Mouse (Mus musculus) urinary bladder, postnatal 36 days (tissue): ENCODE results near the gene Tmem232.
"Not testable (repeated sequence)": the region's sequence is repeated elsewhere in the genome, so short reads cannot be mapped to it uniquely, and the experiment has no call there.

Experiments
- DNase-seq, 2 experiments: peaks; one replicate each; pipeline ENCODE4 v3.0.0; 2022; ENCODE audit warnings: low spot score in 2 of 2, mixed read lengths in 1 of 2

The Tmem232 gene

DNA sequence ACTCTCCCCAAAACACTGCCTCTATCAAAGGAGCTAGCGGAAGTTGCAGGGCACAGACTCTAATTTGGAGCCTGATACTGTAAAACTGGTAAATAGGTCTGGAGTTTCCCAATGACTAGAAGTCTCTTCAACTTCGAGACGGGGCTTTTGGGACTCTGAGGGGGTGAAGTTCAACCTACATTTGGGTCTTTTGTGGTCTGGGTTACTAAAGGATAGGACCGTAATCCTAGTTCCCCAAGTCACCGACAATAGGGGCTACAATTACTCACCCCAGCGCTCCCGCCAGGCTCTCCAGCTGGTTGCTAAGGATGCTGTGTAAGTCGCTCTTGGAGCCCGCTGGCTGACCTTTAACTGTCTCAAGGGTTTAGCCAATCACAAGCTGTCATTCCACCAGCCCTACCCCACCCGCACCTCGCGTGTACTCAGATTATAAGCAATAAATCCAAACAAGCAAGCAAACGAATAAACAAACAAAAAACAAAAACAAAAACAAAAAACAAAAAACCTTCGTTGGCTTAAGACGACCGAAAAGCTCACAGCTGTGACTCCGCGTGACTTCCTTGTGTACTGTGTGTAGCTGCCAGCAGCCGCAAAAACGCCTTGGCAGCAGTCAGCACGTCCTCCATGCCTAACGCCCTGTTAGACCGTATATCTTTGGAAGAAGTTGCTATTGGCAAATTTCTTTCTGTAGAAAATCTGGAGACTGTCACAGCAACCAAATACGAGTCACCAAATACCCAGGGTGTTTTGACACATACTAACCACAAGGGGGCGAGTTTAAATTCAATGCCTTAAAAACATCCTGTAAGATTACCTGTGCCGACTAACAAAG is at the start of gene Tmem232:
Gene Tmem232, minus strand, starts transcription at position 342 of the 832 bp plus-strand sequence.
- peak; percentile 15 to 20 for DNase-seq

DNA sequence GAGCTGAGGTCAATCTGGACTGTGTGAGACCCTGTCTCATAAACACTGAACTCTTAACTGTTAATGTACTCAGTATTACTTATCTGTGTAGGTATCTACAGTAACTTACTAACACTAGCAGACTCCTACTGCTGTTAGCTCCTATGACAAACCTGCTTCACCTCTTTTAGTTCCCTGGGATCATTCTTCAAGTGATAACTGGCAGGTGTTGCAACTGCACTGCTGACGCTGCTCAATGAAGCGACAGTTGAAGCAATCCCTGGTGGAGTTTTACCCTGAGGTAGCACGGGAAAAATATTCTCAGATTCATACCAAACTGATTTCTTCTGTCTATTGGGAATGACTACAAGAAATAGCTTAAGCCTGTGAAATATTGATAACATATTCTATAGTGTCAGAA is 46.3 kb upstream of the Tmem232 start:
- DNase-seq = no peak

DNA sequence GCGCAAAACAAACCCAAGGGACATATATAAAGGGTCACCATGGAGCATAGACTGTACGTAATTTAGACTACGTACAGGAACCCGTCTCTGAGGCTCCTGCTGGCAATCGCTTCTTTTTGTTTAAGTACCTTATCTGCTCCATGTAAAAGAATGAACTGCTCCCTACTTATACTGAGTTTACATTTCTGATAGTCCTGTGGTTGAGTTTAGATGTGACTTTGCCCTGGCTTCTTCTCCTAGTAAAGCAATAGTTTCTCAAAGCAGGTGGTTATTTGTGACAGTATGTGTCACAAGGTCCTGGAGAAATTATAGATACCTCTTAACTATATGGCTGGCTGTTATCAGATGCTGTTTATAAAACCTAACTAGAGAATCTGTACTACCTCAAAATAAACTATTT is 40.9 kb upstream of the Tmem232 start:
- no peak for DNase-seq

DNA sequence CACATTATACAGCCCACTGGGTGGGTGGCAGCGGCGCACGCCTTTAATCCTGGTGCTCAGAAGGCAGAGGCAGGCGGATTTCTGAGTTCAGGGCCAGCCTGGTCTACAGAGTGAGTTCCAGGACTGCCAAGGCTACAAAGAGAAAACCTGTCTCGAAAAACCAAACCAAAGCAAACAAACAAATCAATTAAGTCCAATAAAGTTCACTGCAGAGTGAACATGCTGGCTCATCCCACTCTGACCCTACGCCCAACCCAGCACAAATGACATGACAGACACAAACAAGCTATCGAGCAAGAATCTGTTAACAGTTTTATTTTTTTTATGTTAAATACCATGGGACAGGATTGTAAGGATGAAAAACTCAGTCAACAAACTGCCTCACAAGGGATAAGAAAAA is 39.2 kb upstream of the Tmem232 start:
- no peak for DNase-seq

DNA sequence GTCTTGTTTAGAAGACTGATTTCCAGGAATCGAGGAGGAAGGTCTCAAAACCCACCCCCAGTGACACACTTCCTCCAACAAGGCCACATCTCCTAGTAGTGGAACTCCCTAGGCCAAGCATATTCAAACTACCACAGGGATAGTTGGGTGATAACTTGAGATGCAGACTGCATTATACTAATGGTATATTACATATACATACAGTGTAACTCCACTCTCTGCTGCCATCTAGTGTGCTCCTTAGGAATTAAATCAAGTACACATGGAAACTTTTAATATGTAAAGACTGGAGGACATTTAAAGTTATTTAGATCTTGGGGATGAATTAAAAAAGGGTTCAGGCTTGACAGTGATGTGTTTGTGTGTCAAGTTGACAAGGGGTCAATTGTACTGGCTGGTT is 34.8 kb upstream of the Tmem232 start:
- DNase-seq = no peak

DNA sequence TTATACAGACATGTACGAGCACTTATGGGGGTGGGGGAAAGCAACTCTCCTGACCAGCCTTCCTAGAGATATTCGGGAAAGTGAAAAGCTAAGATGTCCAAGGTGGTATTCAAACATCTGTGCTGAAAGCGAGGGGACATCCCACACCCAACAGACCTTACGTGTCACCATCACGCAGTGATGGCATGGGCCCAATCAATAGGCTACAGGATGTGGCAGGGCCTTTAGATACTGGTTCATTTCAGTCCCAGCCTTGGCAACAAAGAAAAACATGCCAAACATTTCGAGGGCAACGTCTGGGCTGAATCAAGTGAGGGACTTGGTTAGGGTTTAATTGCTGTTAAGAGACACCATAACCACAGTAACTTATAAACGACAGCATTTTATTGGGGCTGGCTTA is 34.3 kb upstream of the Tmem232 start:
- DNase-seq = no peak

DNA sequence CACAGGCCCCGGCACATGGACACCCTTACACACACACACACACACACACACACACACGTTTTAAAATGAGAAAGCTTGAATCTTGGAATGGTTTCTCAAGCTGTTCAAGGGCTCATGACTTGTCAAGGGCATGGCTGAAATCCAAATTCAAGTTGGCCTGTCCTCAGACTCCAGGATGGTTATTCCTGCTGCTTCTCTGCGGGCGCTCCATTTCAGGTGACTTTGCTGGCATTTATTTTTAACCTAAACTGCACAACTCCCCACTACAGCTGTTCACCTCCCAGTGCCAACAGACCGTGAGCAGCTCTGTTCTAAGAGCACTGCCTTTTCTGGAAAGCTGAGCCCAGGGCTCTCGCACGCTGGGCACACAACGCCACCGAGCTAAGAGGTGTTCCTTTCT is 31.3 kb upstream of the Tmem232 start:
- DNase-seq = no peak

DNA sequence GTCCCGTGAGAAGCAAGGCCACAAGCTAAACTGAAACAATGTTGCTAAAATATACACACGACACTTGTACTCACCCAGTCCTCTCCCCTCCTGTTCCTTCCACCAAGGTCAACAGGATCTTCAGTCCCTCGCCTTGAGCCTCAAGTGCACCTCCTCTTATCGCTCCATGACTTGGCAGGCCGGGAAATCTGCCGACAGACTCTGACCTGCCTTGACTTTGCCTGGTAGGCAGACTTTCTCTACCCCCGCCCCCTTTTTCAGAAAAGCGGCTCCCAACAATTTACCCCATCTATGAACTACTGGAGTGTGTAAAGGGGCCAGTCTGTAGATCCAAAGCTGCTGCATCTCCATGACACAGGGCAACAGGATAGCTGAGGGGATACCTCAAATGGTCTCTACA is 30.9 kb upstream of the Tmem232 start:
- no peak for DNase-seq

DNA sequence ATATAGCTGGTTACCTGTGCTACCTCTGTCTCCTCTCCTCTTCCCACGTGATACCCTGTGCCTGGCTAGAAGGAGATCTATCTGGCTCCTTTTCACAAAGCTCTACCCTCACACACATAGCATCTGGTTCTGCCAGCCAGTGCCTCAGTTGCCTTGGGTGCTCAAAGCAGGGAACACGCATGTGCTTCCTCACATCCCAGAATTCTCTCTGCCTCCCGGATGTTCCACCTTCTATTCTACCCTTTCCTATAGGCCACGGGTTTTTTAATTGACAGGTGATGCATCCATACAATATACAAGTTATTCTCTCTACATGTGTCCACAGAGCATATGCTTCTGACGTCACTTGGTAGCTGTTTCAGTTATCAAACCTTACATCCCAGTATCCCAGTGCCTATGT is 23.6 kb upstream of the Tmem232 start:
- DNase-seq = no peak

DNA sequence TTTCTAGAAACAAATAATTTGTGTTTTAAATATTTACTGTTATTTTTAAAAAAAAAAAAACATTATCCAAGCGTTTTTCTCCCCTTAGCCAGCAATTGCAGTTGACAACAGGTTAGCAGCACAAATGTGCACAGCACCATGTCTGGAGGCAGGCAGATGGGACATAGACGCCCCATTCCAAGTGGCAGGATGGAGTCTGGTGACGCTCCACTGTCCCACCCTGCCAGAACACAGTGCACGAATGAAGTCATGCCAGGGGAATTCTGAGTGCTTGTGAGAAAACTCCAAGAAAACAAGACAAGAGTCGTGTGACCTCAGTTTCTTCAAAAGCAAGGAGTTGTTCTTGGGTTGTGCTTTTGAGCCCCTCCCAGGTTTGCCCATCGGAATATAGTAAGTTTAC is 22.8 kb upstream of the Tmem232 start:
- no peak for DNase-seq

DNA sequence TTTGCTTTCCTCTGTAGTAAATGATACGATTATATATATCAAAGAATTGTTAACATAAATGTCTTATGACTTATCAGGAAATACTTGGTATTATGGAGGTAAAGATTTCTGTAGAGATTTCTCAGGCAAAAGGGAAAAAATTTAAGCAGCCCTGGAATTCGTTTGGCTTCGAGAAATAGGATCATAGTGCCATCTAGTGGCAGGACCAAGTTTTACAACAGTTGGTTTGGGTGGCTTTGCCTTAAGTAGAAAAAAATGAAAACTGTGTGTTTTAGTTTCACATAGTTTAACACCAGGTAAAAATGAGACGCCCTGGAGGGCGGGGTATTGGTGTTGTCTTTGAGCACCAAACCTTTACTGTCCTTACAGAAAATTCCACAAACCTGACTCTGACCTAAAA is 22.2 kb upstream of the Tmem232 start:
- peak; percentile 22 to 35 for DNase-seq

DNA sequence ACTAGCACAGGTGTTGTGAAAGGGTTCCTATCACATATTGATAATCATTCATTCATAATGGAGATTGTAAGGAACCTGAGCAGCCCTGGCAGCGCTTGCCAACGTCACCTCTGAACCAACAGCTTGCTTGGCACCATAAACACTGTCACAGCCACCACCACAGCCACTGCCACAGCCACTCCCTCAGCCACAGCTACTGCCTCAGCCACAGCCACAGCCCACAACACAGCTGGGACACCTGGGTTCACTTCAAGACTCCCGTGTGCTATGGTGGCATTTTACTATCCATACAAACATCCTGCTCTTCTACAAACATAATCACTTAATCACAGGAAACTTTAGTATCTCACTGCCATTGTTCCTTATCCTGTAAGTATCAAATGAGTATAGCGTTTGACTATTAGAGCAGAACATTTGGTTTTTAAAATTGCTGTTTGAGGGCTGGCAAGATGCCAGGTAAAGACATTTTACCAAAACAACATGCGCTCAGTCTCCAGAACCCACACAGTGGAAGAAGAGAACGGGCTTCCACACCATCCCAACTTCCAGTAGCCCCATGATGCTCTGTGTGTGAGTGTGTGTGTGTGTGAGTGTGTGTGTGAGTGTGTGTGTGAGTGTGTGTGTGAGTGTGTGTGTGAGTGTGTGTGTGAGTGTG is 20.9 kb upstream of the Tmem232 start:
- no peak for DNase-seq

DNA sequence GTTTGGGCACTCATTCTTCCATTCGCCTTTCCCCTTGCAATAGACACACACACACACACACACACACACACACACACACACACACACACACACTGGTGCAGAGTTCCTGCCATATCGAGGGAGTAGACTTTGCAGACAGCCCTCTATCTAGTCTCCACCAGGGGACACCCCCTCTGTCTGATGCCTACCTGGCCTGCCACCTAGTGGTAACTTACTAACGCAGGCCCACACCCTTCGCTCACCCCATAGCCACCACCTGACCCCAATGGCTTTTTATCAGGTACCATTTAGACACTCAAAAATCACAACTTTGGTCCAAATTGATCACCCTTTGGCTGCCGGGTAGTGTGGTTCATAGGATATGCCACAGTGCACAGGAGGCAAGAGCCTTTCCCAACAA is 18.7 kb upstream of the Tmem232 start:
- no peak for DNase-seq

DNA sequence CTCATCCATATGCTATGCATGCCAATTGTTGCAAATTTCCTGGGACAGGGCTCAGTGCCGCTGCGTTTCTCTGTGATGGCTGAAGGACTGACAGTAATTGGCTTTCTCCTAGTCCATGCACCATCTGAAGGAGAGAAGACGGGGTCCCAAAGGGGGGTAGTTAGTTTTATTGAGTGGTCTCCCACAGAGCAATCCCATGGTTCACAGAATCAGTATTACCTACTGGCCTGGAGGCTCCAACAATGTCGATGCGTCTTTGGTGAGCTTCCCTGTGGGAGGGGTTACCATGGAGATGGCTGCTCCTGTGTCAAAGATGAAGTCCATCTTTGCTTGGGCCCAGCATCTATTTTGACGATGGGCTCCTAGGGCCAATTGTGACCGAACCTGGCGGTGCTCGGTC is 18.2 kb upstream of the Tmem232 start:
- DNase-seq = no peak

DNA sequence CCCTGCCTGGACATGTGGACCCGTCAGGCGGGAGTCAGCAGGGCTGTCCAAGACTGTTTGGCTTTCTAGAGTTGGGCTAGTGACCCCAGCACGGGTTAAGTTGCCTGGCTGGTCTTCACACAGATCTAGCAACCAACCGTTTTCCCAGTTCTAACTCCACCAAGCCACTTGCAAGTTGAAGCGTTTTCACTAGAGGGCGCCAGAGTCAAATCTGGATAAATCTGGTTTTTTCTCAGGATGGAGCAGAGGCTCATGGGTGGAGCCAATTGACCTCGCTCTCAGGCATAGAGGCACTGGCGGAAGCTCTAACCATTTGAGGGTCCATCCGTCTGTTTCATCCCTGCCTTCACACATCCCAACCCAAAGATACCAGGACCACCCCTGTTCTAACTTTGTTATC is 17.6 kb upstream of the Tmem232 start:
- peak; percentile 38 to 45 for DNase-seq

DNA sequence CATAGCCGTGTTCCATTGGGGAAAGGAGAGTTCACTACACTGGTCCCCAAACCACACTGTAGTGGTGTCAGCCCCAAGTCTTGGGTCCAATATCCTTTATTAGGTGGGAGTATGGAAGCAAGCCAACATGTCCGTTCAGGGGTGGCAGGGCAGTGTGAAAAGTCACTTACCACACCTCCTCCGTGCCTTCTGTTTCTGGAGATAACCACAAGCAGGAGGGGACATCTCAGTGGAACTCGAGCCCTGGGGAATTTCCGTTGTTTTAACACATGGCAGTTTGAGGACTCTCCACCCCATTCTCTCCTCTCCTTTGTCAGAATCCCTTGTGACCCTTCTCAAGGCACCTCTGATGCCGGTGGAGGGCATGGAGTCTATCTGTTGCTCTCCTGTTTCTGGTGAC is 16.6 kb upstream of the Tmem232 start:
- no peak for DNase-seq

DNA sequence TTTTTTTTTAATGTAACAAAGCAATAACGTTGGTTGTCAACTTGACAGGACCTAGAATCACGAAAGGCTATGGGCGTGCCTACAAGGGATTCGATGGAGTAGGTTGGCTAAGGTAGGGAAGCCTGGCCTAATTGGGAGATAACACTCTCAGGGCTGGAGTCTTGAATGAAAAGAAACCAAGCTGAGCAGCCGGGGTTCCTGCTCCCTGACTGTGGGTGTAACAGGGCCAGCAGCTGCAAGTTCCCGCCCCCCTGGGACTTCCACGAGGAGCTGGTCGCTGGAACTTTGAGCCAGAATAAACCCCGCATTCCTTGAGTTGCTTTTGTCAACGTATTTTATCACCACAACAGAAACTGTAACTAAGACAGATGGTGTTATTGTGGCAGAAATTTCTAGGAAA is 16.2 kb upstream of the Tmem232 start:
- DNase-seq = no peak

DNA sequence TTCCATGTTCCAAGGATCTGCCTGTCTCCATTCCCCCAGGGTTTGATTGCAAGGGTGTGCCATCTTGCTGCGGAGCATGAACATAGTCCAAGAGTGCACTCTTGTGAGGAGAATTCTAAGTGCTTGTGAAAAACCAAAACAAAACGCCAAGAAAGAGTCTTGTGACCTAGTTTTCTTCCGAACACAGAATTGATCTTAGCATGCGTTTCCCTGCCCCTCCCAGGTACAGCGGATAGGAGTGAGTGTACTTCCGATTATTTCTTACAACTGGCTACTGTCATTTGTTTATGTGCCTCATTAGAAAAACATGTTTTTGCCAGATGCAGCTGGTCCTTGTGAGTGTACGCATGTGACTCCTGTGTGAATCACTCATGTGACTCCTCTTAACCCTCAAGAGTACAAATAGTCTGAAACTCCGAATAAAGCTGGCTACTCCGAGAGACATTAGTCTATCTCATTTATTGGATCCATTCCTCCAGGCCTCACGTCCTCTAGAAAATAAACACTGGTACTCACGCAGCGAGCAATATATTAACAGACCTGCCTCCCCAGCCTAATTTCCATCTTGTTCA is 11.9 kb upstream of the Tmem232 start:
- no peak for DNase-seq

DNA sequence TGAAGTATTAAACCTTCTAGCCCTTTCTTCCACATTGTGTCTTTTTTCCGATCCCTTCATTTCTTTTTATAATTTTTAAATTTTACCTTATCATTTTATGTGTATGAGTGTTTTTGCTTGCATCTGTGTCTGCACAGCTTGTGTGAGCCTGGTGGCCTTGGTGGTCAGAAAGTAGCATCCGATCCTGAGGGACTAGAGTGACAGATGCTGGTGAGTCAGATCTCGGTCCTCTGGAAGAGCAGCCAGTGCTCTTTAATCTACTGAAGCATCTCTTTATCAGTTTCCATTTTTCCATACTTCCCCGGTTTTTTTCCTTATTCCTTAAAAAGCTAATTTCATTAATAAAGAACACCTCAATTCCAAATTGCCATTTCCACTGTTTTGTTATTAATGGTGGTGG is 9.8 kb upstream of the Tmem232 start:
- DNase-seq = no peak

DNA sequence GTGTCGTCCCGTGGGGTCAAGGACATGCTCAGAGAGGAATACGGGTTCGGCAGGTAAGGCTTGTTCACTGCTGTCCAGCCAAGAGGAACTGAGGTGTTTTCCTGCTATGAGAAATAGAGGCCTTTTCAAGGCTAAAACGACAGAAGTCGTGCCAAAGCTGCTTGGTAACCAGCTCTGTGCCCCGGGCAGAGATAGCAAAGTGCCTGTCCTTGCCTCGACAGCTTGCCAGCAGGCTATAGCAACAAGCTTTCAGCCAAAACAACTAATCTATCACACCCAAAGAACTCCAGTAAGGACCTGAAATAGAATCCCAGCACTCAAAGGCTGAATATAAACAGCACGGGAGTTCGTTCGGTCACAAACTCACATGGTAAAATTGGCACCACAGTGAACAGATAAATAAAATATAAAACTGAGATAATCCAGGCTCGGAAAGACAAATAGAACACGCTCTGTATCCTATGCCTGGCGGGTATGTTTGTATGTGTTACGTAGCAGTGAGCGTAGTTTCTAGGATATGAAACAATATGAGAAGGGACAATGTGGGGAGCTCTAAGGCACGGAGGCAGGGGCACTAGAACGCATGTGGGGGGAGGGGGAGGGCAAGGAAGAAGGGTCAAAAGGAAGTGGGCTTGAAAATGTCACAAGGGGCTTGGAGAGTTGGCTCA is 8.2 kb upstream of the Tmem232 start:
- no peak for DNase-seq

DNA sequence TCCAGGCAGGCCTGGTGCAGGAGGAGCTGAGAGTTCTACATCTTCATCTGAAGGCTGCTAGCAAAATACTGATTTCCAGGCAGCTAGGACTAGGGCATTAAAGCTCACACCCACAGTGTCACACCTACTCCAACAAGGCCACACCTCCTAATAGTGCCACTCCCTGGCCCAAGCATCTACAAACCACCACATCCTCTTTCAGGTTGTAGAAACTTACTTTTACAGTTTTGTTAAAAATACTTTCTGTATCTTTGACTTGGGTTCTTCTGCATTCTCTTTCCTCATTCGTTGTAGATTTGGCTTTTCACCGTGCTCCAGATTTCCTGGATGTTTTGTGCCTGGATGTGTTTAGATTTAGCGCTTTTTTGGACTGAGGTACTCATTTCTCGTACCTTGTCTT is 5.6 kb upstream of the Tmem232 start:
- not testable (repeated sequence) for DNase-seq

DNA sequence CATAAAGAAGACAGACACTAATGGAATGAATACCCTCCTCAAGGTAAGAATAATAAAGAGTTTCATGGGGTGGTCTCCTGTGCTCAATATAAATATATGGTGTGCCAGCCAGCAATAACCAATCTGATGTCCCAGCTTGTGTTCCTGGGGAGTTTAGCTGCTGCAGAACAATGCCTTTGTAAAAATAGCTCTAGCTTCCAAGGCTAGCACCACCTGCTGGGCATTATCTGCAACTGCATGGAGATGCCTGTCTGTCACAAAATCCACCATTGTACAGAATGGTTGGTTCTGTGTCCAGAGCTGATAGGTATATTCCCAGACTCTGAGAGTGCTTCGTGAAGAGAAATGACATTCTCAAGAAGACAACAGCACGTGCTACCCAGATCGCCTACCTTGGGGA is 4.4 kb downstream of the Tmem232 start:
- DNase-seq = peak in 1 of 2 experiments; percentile 31

DNA sequence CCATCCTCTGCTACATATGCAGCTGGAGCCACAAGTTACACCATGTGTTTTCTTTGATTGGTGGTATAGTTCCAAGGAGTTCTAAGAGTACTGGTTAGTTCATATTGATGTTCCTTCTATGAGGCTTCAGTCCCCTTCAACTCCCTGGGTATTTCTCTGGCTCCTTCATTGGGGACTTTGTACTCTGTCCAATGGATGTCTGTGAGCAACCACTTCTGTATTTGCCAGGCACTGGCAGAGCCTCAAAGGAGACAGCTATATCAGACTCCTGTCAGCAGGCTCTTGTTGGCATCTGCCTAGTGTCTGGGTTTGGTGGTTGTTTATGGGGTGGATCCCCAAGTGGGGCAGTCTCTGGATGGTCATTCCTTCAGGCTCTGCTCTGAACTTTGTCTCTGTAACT is 8.2 kb downstream of the Tmem232 start:
- not testable (repeated sequence) for DNase-seq
